Comparison of ENCODE assay signal across 8 mouse cellular contexts in the genomic region with DNA sequence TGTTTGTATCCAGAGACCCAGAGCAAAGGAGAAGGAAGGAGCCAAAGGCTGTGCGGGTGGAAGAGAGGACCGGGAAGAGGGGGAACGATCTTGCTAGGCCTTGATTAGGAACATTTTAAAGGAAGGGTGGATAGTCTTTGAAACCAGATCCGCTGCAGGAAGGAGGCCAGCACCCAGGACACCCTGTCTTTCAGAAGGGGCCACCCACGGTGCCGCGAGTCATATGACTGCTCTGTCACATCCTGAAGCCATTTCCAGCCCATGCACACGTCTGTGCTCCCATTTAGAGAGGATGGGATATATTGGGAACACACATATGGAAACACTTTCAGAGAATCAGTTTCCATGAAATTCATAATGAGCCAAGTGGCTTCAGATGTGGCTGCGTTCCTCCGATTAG.
DNase-seq lines count a peak whose midpoint lies in the region; ATAC-seq and TF ChIP-seq lines count a peak whose summit lies in the region.

No protein-coding gene starts in this region.

- no peak for TF ChIP-seq POLR2A in myocyte (IDR thresholded peaks at IDR 0.05; ENCODE audit: insufficient read length, low read depth)

- H3K27ac ChIP-seq in midbrain, postnatal 0 days (ENCODE audit: low read depth, low read length): no peak overlapping the region
- H3K27ac ChIP-seq in midbrain, embryonic 11.5 days (ENCODE audit: low read depth, low read length): no peak overlapping the region
- H3K27ac ChIP-seq in forebrain, postnatal 0 days (ENCODE audit: low read depth, low read length): peak overlapping the region; percentile 62

- WGBS in midbrain, postnatal 0 days: 67% methylated on average over 10 of the region's 10 CpGs
- 66% methylated on average over 10 of the region's 10 CpGs for WGBS in midbrain, embryonic 11.5 days
- 35% methylated on average over 10 of the region's 10 CpGs for WGBS in forebrain, postnatal 0 days

- H3K4me2 ChIP-seq in midbrain, postnatal 0 days (ENCODE audit: low read depth, low read length, poor library complexity, severe bottlenecking): peak overlapping the region; percentile 15; the same call in 1 of the 2 replicates
- no peak overlapping the region for H3K4me2 ChIP-seq in midbrain, embryonic 11.5 days
- no peak overlapping the region for H3K4me2 ChIP-seq in forebrain, postnatal 0 days (ENCODE audit: low read depth)
- H3K4me2 ChIP-seq in myocyte (ENCODE audit: low read depth): peak overlapping the region; percentile 64

- no peak overlapping the region for H3K9ac ChIP-seq in midbrain, postnatal 0 days (replicated peaks; ENCODE audit: low read length, poor library complexity, severe bottlenecking)
- H3K9ac ChIP-seq in midbrain, embryonic 11.5 days (ENCODE audit: low read length): no peak overlapping the region
- 0 out of 2 replicates have a peak overlapping the region, but pooled peaks have one; percentile 15 for H3K9ac ChIP-seq in forebrain, postnatal 0 days

- no peaks in the 10 kb centered on the region for H3K9me3 ChIP-seq in midbrain, postnatal 0 days (ENCODE audit: low read length)
- H3K9me3 ChIP-seq in midbrain, embryonic 11.5 days (ENCODE audit: control insufficient read depth, low read length): no peaks in the 10 kb centered on the region
- H3K9me3 ChIP-seq in forebrain, postnatal 0 days (ENCODE audit: low read length): no peaks in the 10 kb centered on the region

- no peak overlapping the region for H3K4me3 ChIP-seq in midbrain, postnatal 0 days (ENCODE audit: low read depth, low read length)
- no peak overlapping the region for H3K4me3 ChIP-seq in midbrain, embryonic 11.5 days (ENCODE audit: low read depth, low read length)
- H3K4me3 ChIP-seq in forebrain, postnatal 0 days (ENCODE audit: low read depth, low read length): no peak overlapping the region
- H3K4me3 ChIP-seq in myocyte: no peak overlapping the region

- no peak overlapping the region for H3ac ChIP-seq in myocyte (ENCODE audit: control insufficient read depth, insufficient read length)

- no peaks in the 10 kb centered on the region for H3K79me2 ChIP-seq in myocyte (ENCODE audit: control insufficient read depth, insufficient read depth)

- DNase-seq in midbrain, postnatal 0 days (ENCODE audit: low spot score): no peak
- no peak for DNase-seq in midbrain, embryonic 11.5 days (ENCODE audit: low spot score, missing footprints)
- peak; percentile 61 for DNase-seq in forebrain, postnatal 0 days
- DNase-seq in heart, postnatal 25 days (ENCODE audit: low spot score): peak; percentile 28
- peak; percentile 87 for DNase-seq in layer of hippocampus, adult 9-11 months
- no peak for DNase-seq in thymus, adult 18-20 months

- H3K4me1 ChIP-seq in midbrain, postnatal 0 days (ENCODE audit: insufficient read depth, low read length): no peaks in the 10 kb centered on the region
- no peaks in the 10 kb centered on the region for H3K4me1 ChIP-seq in midbrain, embryonic 11.5 days (ENCODE audit: control insufficient read depth, insufficient read depth, low read length)
- H3K4me1 ChIP-seq in forebrain, postnatal 0 days (ENCODE audit: insufficient read depth): 0 out of 2 replicates have a peak, but pooled peaks cover 9% of the 10 kb centered on the region

- intact Hi-C loops in heart, postnatal 25 days (cut with DNase I): no loop called here

- no peaks in the 10 kb centered on the region for H3K36me3 ChIP-seq in midbrain, postnatal 0 days (ENCODE audit: insufficient read depth, low read length)
- no peaks in the 10 kb centered on the region for H3K36me3 ChIP-seq in midbrain, embryonic 11.5 days (ENCODE audit: control insufficient read depth, insufficient read depth, low read length)
- no peaks in the 10 kb centered on the region for H3K36me3 ChIP-seq in forebrain, postnatal 0 days (ENCODE audit: insufficient read depth)
- peaks cover 8% of the 10 kb centered on the region for H3K36me3 ChIP-seq in myocyte (ENCODE audit: control insufficient read depth, insufficient read depth)

- no peaks in the 10 kb centered on the region for H3K27me3 ChIP-seq in midbrain, postnatal 0 days (ENCODE audit: insufficient read depth, low read length)
- H3K27me3 ChIP-seq in midbrain, embryonic 11.5 days (ENCODE audit: control insufficient read depth, insufficient read depth, low read length): no peaks in the 10 kb centered on the region
- no peaks in the 10 kb centered on the region for H3K27me3 ChIP-seq in forebrain, postnatal 0 days (ENCODE audit: insufficient read depth, low read length)
- H3K27me3 ChIP-seq in myocyte (ENCODE audit: control insufficient read depth, insufficient read depth, insufficient read length): no peaks in the 10 kb centered on the region

- ATAC-seq in midbrain, postnatal 0 days (ENCODE audit: low FRiP score): no peak
- no peak for ATAC-seq in midbrain, embryonic 11.5 days (ENCODE audit: low FRiP score)
- ATAC-seq in forebrain, postnatal 0 days: peak; percentile 82
- no peak for ATAC-seq in activated CD4-positive, CD25-positive, alpha-beta regulatory T cell, adult 4 months

- TF ChIP-seq CTCF in midbrain, postnatal 0 days (IDR thresholded peaks at IDR 0.05): no peak
- TF ChIP-seq CTCF in forebrain, postnatal 0 days (IDR thresholded peaks at IDR 0.05; ENCODE audit: low read depth): no peak

TF ChIP-seq in myocyte, 11 proteins besides CTCF, POLR2A, EP300 and RAD21:
- TF ChIP-seq USF1 (IDR thresholded peaks at IDR 0.05; ENCODE audit: low read depth) (peak; percentile 35), MYOD1 (IDR thresholded peaks at IDR 0.05; ENCODE audit: control insufficient read depth in 1 of 3, insufficient read length in 2 of 3, low read depth in 2 of 3) (peak in 1 of 3 experiments; percentile 37), MAX (IDR thresholded peaks at IDR 0.05; ENCODE audit: low read depth) (no peak)

Comparison
In these comparisons a context has a peak if more than half of its experiments do, and no peak if none do; other contexts are left out.
1. H3K4me2 ChIP-seq: peak in midbrain, postnatal 0 days (single experiment) and myocyte (single experiment); none in midbrain, embryonic 11.5 days (single experiment) and forebrain, postnatal 0 days (single experiment).
2. DNase-seq: peak in forebrain, postnatal 0 days (single experiment), heart, postnatal 25 days (single experiment) and layer of hippocampus, adult 9-11 months (single experiment); none in midbrain, postnatal 0 days (single experiment), midbrain, embryonic 11.5 days (single experiment) and thymus, adult 18-20 months (0 of 2).